Mouse (Mus musculus): ENCODE results near the gene Spata16.

Gene Spata16

DNA sequence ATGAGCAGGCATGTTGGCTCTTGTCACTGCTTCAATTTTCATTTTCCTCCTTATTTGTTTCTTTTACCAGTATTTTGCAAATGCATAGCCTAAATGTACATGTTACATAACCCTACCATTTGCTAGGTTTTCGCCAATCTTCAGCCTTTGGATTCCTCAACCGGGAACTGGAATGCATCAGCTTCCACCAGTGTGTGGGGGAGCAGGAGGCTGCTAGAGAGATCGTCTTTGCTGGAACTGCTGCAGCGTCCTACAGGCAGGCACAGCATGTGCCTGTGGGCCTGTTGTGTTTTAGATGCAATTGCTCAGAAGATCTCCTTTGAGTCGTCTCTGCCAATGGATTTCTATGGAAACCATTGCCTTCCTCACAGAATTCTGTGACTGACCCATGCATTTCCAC, 182.0 kb downstream of the Spata16 start:
- in situ Hi-C loops (cut with MboI; ENCODE audit: low pct_unique_long_range_greater_than_20kb in 1 of 2, low sequenced_read_pairs in 2 of 2, unreplicated experiment in 1 of 2) = no loop called here

DNA sequence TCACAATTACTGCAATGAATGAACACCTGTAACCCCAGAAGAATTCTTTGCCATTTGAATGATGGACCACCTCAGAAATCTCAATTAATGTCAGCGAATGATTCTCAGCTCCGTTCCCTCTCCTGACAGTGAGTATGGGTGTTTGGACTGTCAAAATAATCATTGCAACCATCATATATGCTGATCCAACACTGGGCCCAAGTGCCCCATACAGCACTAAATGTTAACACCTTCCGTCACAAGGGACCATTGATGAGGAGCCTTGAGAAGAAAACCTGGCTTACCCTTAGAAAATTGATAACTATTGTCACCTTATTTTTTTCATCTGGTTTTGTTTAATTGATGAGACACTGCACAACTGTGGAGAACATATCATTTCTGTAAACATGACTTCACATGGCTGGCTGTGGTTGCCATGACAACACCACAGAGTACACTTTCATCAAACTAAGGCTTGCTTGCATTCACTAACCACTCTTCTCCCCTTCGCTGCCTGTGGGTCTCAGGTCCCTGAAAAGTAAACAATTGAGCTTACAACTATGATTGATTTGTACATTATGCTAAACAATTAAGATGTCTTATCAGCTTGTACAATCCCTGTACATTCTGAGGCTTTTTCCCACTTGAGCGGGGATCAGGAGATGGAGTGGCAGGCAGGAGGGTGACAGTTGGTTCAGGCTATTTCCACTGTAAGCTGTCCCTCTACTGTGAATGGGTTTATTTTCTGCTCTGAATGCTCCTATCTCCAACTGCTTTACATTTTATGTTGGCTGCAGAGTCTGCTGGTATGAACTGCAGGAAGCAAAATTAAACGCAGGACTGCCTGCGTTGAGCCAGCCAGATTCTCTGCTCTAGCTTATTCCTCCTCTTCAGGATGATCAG, 189.8 kb downstream of the Spata16 start:
- in situ Hi-C loops (cut with MboI; ENCODE audit: low pct_unique_long_range_greater_than_20kb in 1 of 2, low sequenced_read_pairs in 2 of 2, unreplicated experiment in 1 of 2) = no loop called here

DNA sequence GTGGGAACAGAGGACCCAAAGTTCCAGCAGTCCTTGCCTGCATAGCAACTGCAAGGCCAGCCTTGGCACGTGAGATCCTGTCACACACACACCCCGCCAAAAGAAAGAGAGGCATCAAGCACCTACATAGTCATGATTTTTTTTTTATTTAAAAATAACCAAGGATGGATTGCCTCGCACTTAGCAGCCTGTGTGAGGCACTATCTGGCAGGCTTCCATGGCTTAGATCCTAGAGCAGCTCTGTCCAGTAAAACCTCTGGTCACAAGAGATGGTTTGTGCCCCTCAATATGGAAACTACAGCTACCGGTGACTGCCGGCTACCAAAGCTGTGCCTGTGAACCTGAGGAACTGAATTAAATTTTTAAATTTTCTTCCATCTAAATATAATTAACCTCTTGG, 195.5 kb downstream of the Spata16 start:
- in situ Hi-C loops (cut with MboI; ENCODE audit: low pct_unique_long_range_greater_than_20kb in 1 of 2, low sequenced_read_pairs in 2 of 2, unreplicated experiment in 1 of 2) = no loop called here

DNA sequence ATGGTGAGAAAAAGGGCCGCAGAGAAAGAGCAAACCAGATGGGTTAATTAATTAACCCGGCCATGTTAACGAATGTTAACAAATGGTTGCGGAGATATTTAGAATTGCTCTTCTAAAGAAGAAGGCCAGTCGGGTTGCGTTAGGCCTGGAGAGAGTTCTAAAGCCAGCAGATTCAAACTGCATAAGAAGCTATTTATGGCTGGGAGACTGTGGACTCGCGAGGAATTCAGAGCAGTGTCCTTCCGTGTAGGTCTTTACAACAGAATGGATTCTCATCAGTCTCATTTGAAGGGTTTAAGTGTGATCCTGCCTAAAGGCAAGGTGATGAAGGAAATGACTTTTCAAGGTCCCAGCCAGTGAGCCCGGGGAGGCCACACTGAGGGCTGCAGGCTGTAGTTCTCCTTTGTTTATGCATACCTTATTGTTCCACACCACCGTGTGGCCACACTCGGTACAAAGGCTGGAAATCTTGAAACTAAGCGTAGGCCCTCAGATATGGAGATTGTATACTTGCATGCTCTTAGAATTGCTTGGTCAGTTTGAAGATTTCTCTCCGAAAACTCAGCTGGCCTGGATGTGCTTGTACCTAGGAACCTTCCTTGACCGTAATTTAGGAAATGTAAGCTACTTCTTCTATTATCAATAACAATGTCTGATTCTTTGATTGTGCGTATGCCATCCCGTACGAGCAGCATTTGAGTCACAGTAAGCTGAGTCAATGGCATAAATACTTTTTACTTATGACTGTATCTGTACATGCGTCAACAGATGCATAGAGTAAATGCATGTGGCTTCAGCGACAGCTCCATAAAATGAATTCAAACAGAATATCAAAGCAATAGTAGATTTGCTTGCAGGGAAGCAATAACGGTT, 197.0 kb downstream of the Spata16 start:
- in situ Hi-C loops (cut with MboI; ENCODE audit: low pct_unique_long_range_greater_than_20kb in 1 of 2, low sequenced_read_pairs in 2 of 2, unreplicated experiment in 1 of 2) = no loop called here

DNA sequence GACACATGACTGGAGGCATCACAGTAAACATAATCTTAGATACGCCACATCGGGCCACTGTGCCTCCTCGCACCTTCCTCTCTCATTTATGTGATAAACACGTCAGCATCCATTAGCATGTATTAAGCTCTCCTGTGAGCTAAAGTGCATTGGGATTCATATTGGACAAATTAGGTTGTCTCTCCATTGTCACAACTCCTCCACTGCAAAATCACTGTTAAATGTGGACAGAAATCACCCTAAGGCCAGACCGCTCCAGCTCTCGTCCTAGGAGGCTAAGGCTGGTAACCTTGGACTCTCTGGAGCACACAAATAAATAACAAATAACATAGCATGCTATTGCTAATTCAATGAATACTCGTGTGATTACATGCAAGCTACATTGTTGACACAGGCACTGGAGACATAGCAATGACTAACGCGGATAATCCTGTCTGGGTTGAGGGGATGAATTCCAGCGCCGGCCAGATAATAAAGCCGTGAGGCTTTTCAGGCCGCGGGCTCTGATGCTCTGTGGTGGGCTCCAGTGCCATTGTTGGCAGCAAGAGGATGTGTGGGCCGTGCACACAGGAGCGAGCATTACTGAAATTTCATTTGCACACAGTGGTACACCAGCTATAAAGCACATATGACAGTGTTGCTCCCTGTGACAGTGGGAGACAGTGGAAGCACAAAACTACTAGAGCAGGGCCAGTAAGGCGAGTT, 197.8 kb downstream of the Spata16 start:
- in situ Hi-C loops (cut with MboI; ENCODE audit: low pct_unique_long_range_greater_than_20kb in 1 of 2, low sequenced_read_pairs in 2 of 2, unreplicated experiment in 1 of 2) = no loop called here

DNA sequence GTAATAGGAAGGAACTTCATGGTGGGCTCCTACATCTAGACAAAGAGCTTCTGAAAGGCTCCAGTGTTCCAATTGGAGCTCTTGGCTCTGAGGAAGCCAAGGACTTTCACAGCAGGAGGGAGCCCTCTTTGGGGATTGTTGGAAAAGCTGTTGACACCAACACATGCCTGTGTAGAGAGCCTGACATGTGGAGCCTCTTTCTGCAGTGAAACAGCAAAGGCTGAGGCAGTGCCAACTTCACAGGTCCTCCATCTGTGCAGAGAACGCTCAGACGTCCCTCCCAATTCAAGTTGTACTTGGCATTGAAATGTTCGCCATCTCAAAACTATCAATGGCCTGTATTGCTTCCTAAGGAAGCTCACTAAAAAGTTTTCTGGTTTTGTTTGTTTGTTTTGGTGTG, 207.6 kb downstream of the Spata16 start:
- in situ Hi-C loops (cut with MboI; ENCODE audit: low pct_unique_long_range_greater_than_20kb in 1 of 2, low sequenced_read_pairs in 2 of 2, unreplicated experiment in 1 of 2) = no loop called here

DNA sequence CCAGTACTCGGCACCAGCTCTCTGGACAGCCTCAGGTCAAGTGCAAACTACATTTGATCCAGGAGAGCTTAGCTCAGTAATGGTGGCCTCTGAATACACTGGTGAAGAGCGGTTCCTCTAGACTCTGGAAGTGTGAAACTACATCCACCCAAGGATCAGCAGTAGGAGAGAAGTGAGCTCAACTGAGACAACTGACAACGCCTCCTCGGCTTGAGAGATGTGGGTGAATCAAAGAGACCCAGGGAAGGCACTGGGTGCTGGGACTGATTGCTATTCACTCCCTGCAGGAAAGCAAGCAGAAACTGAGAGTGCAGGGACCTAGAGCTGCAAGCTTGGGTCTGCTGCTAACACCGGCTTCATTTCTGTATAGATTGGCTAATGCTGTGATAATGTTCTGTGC, 210.5 kb downstream of the Spata16 start:
- in situ Hi-C loops (cut with MboI; ENCODE audit: low pct_unique_long_range_greater_than_20kb in 1 of 2, low sequenced_read_pairs in 2 of 2, unreplicated experiment in 1 of 2) = no loop called here

DNA sequence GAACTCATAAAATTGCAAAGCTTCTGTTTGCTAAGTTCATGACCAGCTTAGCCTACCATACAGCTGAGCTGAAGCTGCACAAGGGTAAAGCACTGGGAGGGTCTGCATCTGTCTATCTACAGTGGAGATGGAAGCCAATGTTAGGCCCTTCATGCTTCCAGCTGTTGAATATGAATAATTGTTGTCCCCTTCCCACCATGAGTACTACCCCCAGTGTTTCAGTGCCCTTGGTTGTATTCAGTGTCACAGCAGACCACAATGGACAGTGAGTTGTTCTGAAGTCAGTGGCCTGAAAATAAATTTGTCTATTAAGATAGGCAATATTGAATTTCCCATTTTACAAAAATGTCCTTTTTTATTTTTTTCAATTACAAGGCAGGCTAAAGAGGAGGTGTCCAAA, 212.8 kb downstream of the Spata16 start:
- in situ Hi-C loops (cut with MboI; ENCODE audit: low pct_unique_long_range_greater_than_20kb in 1 of 2, low sequenced_read_pairs in 2 of 2, unreplicated experiment in 1 of 2) = no loop called here

DNA sequence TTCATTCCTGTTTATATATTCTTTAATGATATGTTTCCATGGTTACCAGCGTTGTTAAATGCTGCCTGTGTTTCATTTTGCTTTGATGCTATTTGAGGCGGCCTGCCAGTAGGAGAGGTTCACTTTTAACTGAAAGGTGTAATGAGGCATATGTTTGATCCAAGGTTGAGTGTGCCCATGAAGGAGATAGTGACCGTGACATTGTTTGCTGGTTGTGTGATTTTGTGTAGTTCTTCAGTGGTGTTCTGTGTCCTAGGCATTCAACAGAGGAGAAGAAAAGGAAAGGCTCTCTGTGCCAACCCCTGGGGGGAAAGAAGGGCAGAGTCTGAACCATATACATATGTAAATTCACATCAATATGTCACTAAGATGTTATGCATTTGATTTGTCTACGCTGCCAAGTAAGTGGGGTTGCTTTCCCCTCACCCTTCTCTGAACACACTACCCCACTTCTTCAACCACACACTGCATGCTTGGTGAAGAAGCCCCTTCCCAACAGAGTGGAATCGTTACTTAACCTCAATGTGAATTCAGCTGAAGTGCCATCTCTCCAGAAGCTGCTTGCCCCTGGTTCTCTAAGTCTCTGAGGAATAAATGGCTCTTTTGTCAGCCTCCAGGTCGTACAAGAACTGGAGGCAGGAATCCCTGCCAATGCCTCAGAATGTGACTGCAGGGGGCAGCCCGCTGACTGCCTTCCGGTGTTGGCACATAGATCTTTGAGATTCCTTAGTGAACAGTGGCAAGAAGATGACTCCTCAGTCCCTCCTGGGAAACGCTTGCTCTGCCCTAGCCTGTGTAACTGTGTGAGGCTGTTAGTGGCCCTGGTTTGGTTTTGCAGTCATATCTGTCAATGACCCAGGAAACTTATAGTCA, 213.5 kb downstream of the Spata16 start:
- in situ Hi-C loops (cut with MboI; ENCODE audit: low pct_unique_long_range_greater_than_20kb in 1 of 2, low sequenced_read_pairs in 2 of 2, unreplicated experiment in 1 of 2) = no loop called here

DNA sequence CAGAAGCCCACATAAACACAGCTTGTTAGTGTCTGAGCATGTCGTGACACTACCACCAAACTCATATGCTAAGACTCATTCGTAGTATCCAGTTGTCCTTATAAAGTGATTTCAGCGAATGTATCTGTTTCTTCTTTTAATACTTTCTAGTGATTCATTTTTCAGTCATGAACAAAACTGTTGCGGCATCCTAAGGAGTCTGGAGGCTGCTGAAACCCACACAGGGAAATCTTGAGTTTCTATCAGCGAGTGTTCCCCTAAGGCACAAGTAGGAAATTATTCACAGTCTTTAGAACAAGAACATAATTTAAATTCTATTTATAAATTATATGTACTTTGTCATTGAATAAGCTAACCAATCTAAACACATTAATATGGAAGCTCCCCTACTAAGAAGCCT, 216.1 kb downstream of the Spata16 start:
- in situ Hi-C loops (cut with MboI; ENCODE audit: low pct_unique_long_range_greater_than_20kb in 1 of 2, low sequenced_read_pairs in 2 of 2, unreplicated experiment in 1 of 2) = no loop called here

DNA sequence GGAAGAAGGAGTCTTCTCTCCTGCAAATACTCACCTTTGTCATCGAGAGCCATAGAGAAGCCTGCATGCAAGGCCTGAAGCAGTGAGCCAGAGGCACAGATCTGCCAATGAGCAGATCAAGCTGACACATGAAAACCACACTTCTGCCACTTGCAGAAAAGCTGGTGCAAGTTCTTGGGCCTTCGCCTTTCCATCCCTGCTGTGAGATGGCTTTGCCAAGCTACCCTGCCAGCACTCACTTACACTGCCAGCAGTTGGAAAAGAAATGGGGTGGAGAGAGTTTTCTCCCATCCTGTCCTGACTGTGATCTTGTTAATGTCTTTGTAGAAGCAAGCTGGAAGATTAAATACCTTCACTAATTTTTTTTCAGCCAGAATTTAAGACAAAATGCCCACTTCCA, 237.3 kb downstream of the Spata16 start:
- in situ Hi-C loops (cut with MboI; ENCODE audit: low pct_unique_long_range_greater_than_20kb in 1 of 2, low sequenced_read_pairs in 2 of 2, unreplicated experiment in 1 of 2) = no loop called here

DNA sequence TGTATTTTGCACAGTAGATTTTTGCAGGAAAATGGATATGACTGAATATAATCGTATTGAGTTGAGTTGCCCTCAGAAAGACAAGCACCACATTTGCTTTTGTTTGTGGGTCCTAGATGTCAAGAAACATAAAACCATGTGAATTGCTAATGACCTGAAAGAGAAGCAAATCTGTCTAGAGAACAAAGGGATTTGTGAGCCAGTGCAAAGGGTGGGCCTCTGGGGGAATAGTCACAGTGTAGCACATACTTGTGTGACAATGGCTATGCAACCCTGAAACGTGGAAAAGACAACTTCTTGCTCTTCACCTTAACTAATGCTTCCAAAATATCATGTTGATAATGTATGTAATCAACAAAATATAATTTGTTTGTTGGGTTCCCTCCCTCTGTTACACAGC, 239.9 kb downstream of the Spata16 start:
- in situ Hi-C loops (cut with MboI; ENCODE audit: low pct_unique_long_range_greater_than_20kb in 1 of 2, low sequenced_read_pairs in 2 of 2, unreplicated experiment in 1 of 2) = no loop called here

DNA sequence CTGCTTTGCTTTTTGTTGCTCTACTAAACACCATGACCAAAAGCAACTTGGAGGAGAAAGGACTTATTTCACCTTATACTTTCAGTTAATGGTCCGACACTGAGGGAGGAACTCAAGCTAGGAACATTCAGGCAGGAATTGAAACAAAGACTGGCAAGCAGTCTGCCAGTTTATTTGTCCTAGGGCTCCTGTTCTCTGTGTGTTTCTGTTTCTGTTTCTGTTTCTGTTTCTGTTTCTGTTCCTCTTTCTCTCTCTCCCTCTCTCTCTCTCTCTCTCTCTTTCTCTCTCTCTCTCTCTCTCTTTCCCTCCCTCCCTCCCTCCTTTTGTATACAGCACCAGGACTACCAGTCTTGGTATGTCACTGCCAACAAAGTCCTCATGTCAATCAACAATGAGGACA, 279.2 kb downstream of the Spata16 start:
- in situ Hi-C loops (cut with MboI; ENCODE audit: low pct_unique_long_range_greater_than_20kb in 1 of 2, low sequenced_read_pairs in 2 of 2, unreplicated experiment in 1 of 2) = no loop called here

DNA sequence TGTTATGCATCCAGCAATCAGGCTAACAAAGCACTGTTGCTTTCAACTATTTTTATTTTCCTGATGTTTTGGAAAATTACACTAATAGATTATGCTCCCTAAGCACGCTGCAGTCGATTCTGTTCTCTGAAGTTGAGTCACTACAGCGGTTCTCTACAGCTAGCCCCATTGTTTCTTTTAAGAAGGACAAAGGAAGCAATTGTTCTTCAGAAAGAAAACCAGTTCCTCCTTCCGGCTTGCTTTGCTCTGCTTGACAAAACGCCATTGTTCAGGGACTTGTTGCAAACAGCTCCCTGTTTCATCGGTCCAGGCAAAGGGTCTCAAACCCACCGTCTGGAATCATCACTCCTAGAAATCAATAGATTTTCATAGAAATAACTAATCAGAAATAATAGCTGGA, 283.6 kb downstream of the Spata16 start:
- in situ Hi-C loops (cut with MboI; ENCODE audit: low pct_unique_long_range_greater_than_20kb in 1 of 2, low sequenced_read_pairs in 2 of 2, unreplicated experiment in 1 of 2) = no loop called here

DNA sequence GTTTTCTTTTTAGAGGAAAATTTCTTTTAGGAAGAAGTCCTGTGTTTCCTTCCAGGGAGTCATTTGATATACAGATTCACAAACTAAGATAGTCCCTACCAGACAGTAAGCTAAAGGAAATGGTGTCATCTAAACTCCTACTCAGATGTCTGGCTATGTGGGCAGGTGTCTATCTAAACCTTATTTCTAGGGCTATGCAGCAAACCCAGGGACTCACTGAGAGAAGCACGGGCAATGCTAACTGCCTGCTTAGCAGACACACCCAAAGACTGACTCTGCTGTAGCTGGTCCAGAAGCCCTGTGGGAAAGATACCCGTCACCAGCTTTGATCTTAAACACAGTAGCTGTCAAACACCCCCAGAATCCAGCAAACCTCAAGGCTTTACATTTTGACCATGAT, 284.2 kb downstream of the Spata16 start:
- in situ Hi-C loops (cut with MboI; ENCODE audit: low pct_unique_long_range_greater_than_20kb in 1 of 2, low sequenced_read_pairs in 2 of 2, unreplicated experiment in 1 of 2) = no loop called here

DNA sequence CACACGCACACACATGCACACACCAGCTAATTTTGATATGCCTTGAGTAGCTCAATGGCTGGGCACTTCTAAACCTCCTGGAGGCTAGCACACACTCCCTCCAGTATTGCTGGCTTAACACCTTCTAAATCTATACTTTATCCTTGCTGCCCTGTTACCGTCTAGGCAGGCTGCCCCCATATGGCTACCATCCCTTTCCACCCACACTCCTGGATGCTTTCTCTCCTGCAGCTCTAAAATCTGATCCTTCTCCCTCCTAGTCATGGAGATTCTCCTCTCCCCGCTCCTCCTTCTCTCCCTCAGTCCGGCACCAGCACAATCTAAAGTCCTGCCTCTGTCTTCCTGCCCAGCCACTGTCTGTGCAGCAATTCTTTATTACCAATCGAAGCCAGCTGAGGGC, 286.0 kb downstream of the Spata16 start:
- in situ Hi-C loops (cut with MboI; ENCODE audit: low pct_unique_long_range_greater_than_20kb in 1 of 2, low sequenced_read_pairs in 2 of 2, unreplicated experiment in 1 of 2) = no loop called here

DNA sequence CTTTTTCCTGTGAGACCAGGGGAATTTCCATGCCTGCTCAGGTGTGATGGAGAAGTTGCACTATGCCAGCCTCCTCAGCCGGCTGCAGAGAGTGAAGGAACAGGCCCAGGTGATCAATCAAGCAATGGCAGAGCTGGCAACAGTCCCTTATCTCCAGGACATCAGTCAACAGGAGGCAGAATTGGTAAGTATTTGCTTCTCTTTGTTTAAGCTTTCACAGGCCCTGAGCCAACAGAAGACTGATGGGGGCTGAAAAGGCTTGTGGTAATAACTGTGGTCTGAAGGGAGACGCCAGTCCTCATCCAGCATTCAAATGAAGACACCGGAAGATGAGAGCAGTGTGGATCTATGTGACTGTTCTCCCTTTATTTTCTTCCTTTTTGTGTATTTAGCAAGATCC, 286.8 kb downstream of the Spata16 start:
- in situ Hi-C loops (cut with MboI; ENCODE audit: low pct_unique_long_range_greater_than_20kb in 1 of 2, low sequenced_read_pairs in 2 of 2, unreplicated experiment in 1 of 2) = no loop called here

DNA sequence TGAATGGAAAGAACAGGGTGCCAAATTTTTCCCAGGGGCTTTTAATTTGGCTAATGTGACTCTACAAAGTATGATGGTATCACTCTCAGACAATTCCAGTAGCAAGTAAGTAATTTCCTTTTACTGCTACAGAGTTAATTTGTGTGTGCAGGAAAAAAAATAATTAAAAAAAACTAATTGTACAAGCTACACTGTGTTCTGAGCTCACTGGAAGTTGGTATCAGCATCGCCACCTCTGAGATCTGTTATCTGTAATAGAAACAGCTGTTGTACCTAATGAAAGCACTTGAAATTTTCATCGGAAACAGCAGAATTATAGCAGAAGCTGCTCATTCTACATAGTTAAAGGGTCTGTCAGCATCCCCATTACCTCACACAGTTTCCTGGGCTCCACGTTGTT, 295.7 kb downstream of the Spata16 start:
- in situ Hi-C loops (cut with MboI; ENCODE audit: low pct_unique_long_range_greater_than_20kb in 1 of 2, low sequenced_read_pairs in 2 of 2, unreplicated experiment in 1 of 2) = no loop called here
